Mouse (Mus musculus): ENCODE results near the gene Gm21915. TPM values are rescaled to one million over a fixed set of nuclear protein-coding genes. Genes with fewer than 3 reads are reported as not detected.

Gene Gm21915
- polyA plus RNA-seq, 1 experiment from 2014 or later: not detected

DNA sequence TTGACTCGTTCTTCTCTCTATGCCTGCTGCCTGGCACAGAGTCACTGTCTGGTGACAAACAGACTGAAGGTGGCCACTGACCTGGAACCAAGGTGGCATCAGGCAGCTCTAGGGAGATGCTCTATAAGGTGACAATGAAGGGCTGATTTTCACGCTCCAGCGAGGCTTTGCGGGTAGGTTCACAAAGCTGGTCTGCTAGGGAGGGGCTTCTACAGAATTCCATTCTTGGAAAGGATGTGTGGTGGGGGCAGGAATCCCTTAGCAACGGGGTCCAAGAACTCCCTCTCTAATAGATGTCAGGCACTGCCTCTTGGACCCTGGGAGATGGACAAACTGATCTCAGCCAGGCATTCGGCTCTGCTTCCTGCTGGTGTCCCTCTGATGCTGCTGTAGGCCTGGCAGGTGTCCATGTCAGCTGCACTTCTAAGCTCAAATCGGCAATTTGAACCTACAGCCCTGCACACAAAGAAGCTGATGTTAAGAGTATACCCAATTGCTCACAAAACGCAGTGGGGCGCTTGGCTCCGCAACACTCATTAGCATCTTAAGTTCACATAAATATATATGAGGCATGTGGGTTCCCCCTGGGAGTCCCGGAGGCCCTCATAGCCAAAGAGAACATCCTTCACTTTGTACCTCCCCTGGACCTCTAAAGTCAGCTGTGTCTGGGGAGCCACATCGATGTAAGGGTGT, 38.2 kb downstream of the Gm21915 start:
- TF ChIP-seq CTCF (IDR thresholded peaks at IDR 0.05; ENCODE audit: low read depth): no peak
- DNase-seq (ENCODE audit: low spot score): peak; percentile 53

DNA sequence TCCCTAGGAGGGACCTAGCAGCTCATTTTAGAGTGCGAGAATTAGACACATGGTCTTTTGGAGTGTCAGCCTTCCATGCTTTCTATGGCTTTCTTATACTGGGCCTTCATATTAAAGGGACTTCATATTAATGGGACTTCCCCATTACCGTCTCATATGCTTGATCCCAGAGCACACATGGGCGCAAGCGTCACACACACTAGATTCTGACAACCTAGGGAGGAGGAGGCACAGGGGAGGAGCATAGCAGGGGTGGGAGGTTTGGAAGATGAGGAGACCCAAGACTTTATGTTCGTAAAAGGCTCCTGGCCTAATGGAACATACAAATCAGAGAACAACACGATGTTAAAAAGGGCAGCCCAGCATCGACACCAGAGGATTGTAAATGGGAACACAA, 38.7 kb downstream of the Gm21915 start:
- Histone ChIP-seq H3K4me1 (replicated peaks; ENCODE audit: insufficient read depth, low read length) (peaks cover 10% of the 10 kb centered on the region), H3K9me3 (replicated peaks; ENCODE audit: low read length) (no peaks in the 10 kb centered on the region), H3K4me3 (replicated peaks; ENCODE audit: low read depth, low read length) (no peak overlapping the region), H3K4me2 (ENCODE audit: low read length) (no peak overlapping the region), H3K9ac (ENCODE audit: low read depth, low read length) (no peak overlapping the region), H3K27ac (no peak overlapping the region), H3K36me3 (ENCODE audit: insufficient read depth, low read length) (no peaks in the 10 kb centered on the region), H3K27me3 (ENCODE audit: insufficient read depth, low read length) (no peaks in the 10 kb centered on the region)
- DNase-seq (ENCODE audit: low spot score): no peak
- TF ChIP-seq CTCF (IDR thresholded peaks at IDR 0.05; ENCODE audit: low read depth): no peak
- 57% methylated on average over 7 of the region's 7 CpGs for WGBS
- no peak for ATAC-seq (replicated peaks; ENCODE audit: low FRiP score, low read depth)

More for the DNA sequence above, 38.2 kb downstream of the Gm21915 start:
- H3K9ac ChIP-seq (ENCODE audit: low read depth, low read length): no peak overlapping the region
- H3K36me3 ChIP-seq (ENCODE audit: insufficient read depth, low read length): no peaks in the 10 kb centered on the region
- peak overlapping the region; percentile 36; the same call in 1 of the 2 replicates for H3K27ac ChIP-seq
- no peak overlapping the region for H3K4me2 ChIP-seq (ENCODE audit: low read length)
- WGBS: 33% methylated on average over 12 of the region's 12 CpGs
- ATAC-seq (replicated peaks; ENCODE audit: low FRiP score, low read depth): peak; percentile 57; the same call in 1 of the 2 replicates
- H3K4me3 ChIP-seq (replicated peaks; ENCODE audit: low read depth, low read length): no peak overlapping the region
- H3K4me1 ChIP-seq (replicated peaks; ENCODE audit: insufficient read depth, low read length): peaks cover 10% of the 10 kb centered on the region
- no peaks in the 10 kb centered on the region for H3K9me3 ChIP-seq (replicated peaks; ENCODE audit: low read length)
- H3K27me3 ChIP-seq (ENCODE audit: insufficient read depth, low read length): no peaks in the 10 kb centered on the region

DNA sequence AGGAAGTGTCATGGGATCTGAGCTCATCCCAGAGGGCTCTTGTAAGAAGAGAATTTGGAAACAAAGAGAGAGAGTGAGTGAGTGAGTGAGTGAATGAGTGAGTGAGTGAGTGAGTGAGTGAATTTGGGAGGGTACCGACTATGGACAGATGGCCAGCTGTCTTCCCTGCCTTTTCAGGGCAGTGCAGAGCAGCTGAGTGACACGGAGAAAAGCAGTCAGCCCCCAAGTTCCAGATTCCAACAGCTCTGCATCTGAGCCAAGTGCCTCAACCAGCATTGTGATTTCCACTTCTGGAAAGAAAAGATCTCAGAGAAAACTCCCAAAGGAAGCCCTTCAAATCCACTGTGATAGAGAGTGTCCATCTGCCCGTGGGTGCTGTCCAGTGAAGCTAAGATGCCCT, 39.2 kb downstream of the Gm21915 start:
- DNase-seq (ENCODE audit: low spot score) (no peak), ATAC-seq (replicated peaks; ENCODE audit: low FRiP score, low read depth) (no peak)
- no peak overlapping the region for H3K4me2 ChIP-seq (ENCODE audit: low read length)
- H3K27ac ChIP-seq: no peak overlapping the region
- no peak overlapping the region for H3K4me3 ChIP-seq (replicated peaks; ENCODE audit: low read depth, low read length)
- no peak overlapping the region for H3K9ac ChIP-seq (ENCODE audit: low read depth, low read length)
- no peaks in the 10 kb centered on the region for H3K27me3 ChIP-seq (ENCODE audit: insufficient read depth, low read length)
- peaks cover 10% of the 10 kb centered on the region for H3K4me1 ChIP-seq (replicated peaks; ENCODE audit: insufficient read depth, low read length)
- H3K9me3 ChIP-seq (replicated peaks; ENCODE audit: low read length): no peaks in the 10 kb centered on the region
- no peaks in the 10 kb centered on the region for H3K36me3 ChIP-seq (ENCODE audit: insufficient read depth, low read length)
- TF ChIP-seq CTCF (IDR thresholded peaks at IDR 0.05; ENCODE audit: low read depth): no peak
- 35% methylated on average over 3 of the region's 3 CpGs for WGBS

DNA sequence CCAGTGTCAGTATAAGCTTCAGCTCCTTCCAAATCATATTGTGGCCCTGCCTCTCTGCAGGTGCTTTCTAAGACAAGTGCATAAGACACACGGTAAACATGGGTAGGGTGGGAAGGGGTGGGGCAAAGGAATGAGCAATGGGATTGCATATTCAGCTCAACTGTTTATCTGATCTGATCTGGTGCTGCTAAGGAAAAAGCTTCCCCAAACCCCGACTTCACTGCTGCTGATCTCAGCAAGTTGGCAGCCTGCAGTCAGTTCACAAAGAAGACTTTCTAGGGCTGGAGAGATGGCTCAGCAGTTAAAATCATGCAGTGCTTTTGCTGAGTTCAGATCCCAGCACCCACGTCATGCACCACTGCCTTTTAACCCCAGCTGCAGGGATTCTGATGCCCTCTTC, 39.6 kb downstream of the Gm21915 start:
- no peaks in the 10 kb centered on the region for H3K27me3 ChIP-seq (ENCODE audit: insufficient read depth, low read length)
- H3K4me2 ChIP-seq (ENCODE audit: low read length): no peak overlapping the region
- H3K4me3 ChIP-seq (replicated peaks; ENCODE audit: low read depth, low read length): no peak overlapping the region
- no peak overlapping the region for H3K9ac ChIP-seq (ENCODE audit: low read depth, low read length)
- peaks cover 10% of the 10 kb centered on the region for H3K4me1 ChIP-seq (replicated peaks; ENCODE audit: insufficient read depth, low read length)
- no peak; the same call in 1 of the 2 replicates for TF ChIP-seq CTCF (IDR thresholded peaks at IDR 0.05; ENCODE audit: low read depth)
- DNase-seq (ENCODE audit: low spot score): no peak
- WGBS: 55% methylated on average over 3 of the region's 3 CpGs
- H3K36me3 ChIP-seq (ENCODE audit: insufficient read depth, low read length): no peaks in the 10 kb centered on the region
- no peaks in the 10 kb centered on the region for H3K9me3 ChIP-seq (replicated peaks; ENCODE audit: low read length)
- H3K27ac ChIP-seq: no peak overlapping the region
- ATAC-seq (replicated peaks; ENCODE audit: low FRiP score, low read depth): no peak

DNA sequence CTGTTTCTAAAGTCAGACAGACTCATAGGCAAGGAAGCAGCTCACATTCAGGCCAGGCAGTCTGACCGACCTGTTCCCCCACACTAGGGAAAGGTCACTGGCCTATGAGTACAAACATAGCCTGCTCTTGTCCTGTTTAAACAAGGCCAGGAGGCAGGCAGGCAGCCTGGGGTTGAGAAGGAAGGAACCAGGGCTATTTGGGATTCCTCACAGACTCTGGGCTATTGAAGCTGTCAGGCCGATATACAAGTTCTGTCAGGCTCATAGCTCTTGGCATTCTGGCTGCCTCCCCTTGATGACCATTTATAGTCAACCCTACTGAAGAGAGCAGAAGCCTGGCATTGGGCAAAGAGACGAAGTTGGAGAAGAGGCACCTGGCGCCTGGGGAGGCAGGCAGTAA, 41.2 kb downstream of the Gm21915 start:
- no peaks in the 10 kb centered on the region for H3K27me3 ChIP-seq (ENCODE audit: insufficient read depth, low read length)
- H3K36me3 ChIP-seq (ENCODE audit: insufficient read depth, low read length): no peaks in the 10 kb centered on the region
- ATAC-seq (replicated peaks; ENCODE audit: low FRiP score, low read depth) (no peak), DNase-seq (ENCODE audit: low spot score) (no peak)
- 65% methylated on average over 4 of the region's 4 CpGs for WGBS
- no peak overlapping the region for H3K4me3 ChIP-seq (replicated peaks; ENCODE audit: low read depth, low read length)
- no peak for TF ChIP-seq CTCF (IDR thresholded peaks at IDR 0.05; ENCODE audit: low read depth)
- no peak overlapping the region for H3K4me2 ChIP-seq (ENCODE audit: low read length)
- H3K27ac ChIP-seq: no peak overlapping the region
- no peak overlapping the region for H3K9ac ChIP-seq (ENCODE audit: low read depth, low read length)
- H3K9me3 ChIP-seq (replicated peaks; ENCODE audit: low read length): no peaks in the 10 kb centered on the region
- peaks cover 14% of the 10 kb centered on the region for H3K4me1 ChIP-seq (replicated peaks; ENCODE audit: insufficient read depth, low read length)

DNA sequence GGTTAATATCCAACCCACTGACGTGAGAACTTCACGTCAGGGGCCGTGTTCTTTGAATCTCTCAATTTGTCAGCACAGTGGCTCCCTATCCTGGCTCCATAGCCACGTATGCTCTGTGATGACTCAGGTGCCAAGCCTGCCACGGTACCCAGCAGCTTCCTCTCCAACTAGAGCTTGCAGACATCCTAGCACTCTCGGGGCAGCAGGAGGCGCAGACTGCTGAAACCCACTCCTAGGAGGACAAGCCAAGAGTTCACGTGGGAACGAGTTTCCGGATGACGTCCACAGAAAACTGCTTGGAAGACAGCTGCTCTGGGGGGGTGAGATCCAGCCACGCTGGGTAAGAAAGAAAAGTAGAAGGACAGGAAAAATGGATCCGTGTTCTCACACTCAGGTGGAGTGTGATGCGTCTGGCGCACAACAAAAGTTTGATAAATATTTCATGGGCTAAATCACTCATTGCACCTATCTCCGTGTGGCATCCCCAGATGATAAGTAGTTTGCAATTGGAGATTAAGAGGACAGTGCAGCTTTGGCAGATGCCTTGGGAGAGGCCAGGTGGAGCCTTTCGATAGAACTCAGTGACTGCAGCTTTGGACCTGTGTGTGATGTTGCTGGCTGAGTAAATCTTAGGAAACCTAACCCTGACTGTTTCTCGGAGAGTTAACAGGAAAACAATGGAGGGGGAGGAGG, 46.9 kb downstream of the Gm21915 start:
- TF ChIP-seq CTCF (IDR thresholded peaks at IDR 0.05; ENCODE audit: low read depth): peak; percentile 51
- Histone ChIP-seq H3K9me3 (replicated peaks; ENCODE audit: low read length) (no peaks in the 10 kb centered on the region), H3K27ac (peak overlapping the region; percentile 40; the same call in 1 of the 2 replicates), H3K36me3 (ENCODE audit: insufficient read depth, low read length) (no peaks in the 10 kb centered on the region), H3K9ac (ENCODE audit: low read depth, low read length) (no peak overlapping the region), H3K4me3 (replicated peaks; ENCODE audit: low read depth, low read length) (no peak overlapping the region), H3K4me2 (ENCODE audit: low read length) (peak overlapping the region; percentile 28), H3K27me3 (ENCODE audit: insufficient read depth, low read length) (no peaks in the 10 kb centered on the region), H3K4me1 (replicated peaks; ENCODE audit: insufficient read depth, low read length) (peaks cover 13% of the 10 kb centered on the region; the same call in 1 of the 2 replicates)
- ATAC-seq (replicated peaks; ENCODE audit: low FRiP score, low read depth) (peak; percentile 60), DNase-seq (ENCODE audit: low spot score) (peak; percentile 76)
- WGBS: 29% methylated on average over 18 of the region's 18 CpGs
